Mouse (Mus musculus): ENCODE measurements around the gene Irs2.

DNA sequence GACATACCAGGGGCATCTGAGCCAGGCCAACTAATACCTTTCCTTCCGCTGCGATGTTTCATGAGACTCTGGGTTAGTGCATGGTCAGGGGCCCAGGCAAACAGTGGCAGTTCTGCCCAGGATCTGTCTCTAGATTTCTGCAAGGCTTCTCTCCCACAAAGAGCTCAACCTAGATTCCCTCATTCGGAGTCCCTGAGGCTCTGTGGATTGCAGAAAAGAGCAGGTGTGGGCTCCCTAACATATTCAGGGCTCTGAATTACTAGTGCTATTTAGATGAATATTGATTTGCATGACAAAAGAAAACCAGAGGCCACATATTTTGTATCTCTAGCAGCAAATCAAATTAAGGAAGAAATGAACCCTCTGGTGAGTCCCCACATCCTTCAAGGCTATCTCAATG is 18.3 kb downstream of the Irs2 start:
- TF ChIP-seq POLR2A (IDR thresholded peaks at IDR 0.05; ENCODE audit: insufficient read depth, low read depth, low read length), result no peak
- TF ChIP-seq CTCF (IDR thresholded peaks at IDR 0.05; ENCODE audit: insufficient read depth, low read depth, low read length), result no peak
